Mouse (Mus musculus): ENCODE data around the gene Rfx3.
A peak's percentile ranks its signal among the peaks of the same experiment; 100 is the strongest.

Rfx3 gene

GRCm38 (mm10) chr19:27905976-27906375 lies 105.0 kb downstream of the Rfx3 start:
- no peak for DNase-seq (ENCODE audit: low spot score in 2 of 2)

- no peak for DNase-seq (ENCODE audit: low spot score in 2 of 2)
Measured at GRCm38 (mm10) chr19:27905172-27905571, 105.8 kb downstream of the Rfx3 start.

GRCm38 (mm10) chr19:27904655-27905054 lies 106.3 kb downstream of the Rfx3 start:
- peak in 1 of 2 experiments; percentile 54 for DNase-seq (ENCODE audit: low spot score in 2 of 2)

- DNase-seq (ENCODE audit: low spot score in 2 of 2) = no peak
Measured at GRCm38 (mm10) chr19:27904209-27904608, 106.8 kb downstream of the Rfx3 start.

GRCm38 (mm10) chr19:27902601-27903000 lies 108.4 kb downstream of the Rfx3 start:
- no peak for DNase-seq (ENCODE audit: low spot score in 2 of 2)

- no peak for DNase-seq (ENCODE audit: low spot score in 2 of 2)
Measured at GRCm38 (mm10) chr19:27901693-27902092, 109.3 kb downstream of the Rfx3 start.

- no peak for DNase-seq (ENCODE audit: low spot score in 2 of 2)
Measured at GRCm38 (mm10) chr19:27884520-27884919, 126.4 kb downstream of the Rfx3 start.

GRCm38 (mm10) chr19:27877429-27877828 lies 133.5 kb downstream of the Rfx3 start:
- no peak for DNase-seq (ENCODE audit: low spot score in 2 of 2)

GRCm38 (mm10) chr19:27870794-27871193 lies 140.2 kb downstream of the Rfx3 start:
- DNase-seq (ENCODE audit: low spot score in 2 of 2) = no peak

- no peak for DNase-seq (ENCODE audit: low spot score in 2 of 2)
Measured at GRCm38 (mm10) chr19:27859641-27860040, 151.3 kb downstream of the Rfx3 start.

GRCm38 (mm10) chr19:27848946-27849345 lies 162.0 kb downstream of the Rfx3 start:
- DNase-seq (ENCODE audit: low spot score in 2 of 2) = no peak

- no peak for DNase-seq (ENCODE audit: low spot score in 2 of 2)
Measured at GRCm38 (mm10) chr19:27847055-27847454, 163.9 kb downstream of the Rfx3 start.

- DNase-seq (ENCODE audit: low spot score in 2 of 2) = no peak
Measured at GRCm38 (mm10) chr19:27838635-27839034, 172.3 kb downstream of the Rfx3 start.

GRCm38 (mm10) chr19:27838041-27838440 lies 172.9 kb downstream of the Rfx3 start:
- DNase-seq (ENCODE audit: low spot score in 2 of 2) = no peak

- DNase-seq (ENCODE audit: low spot score in 2 of 2) = no peak
Measured at GRCm38 (mm10) chr19:27832448-27832847, 178.5 kb downstream of the Rfx3 start.

GRCm38 (mm10) chr19:27828316-27828715 lies 182.7 kb downstream of the Rfx3 start:
- DNase-seq (ENCODE audit: low spot score in 2 of 2) = no peak

GRCm38 (mm10) chr19:27817661-27818060 lies 193.3 kb downstream of the Rfx3 start:
- DNase-seq (ENCODE audit: low spot score in 2 of 2) = no peak

- DNase-seq (ENCODE audit: low spot score in 2 of 2) = no peak
Measured at GRCm38 (mm10) chr19:27780030-27780429, 230.9 kb downstream of the Rfx3 start.

- no peak for DNase-seq (ENCODE audit: low spot score in 2 of 2)
Measured at GRCm38 (mm10) chr19:27770716-27771265, 240.2 kb downstream of the Rfx3 start.

- no peak for DNase-seq (ENCODE audit: low spot score in 2 of 2)
Measured at GRCm38 (mm10) chr19:27768444-27768843, 242.5 kb downstream of the Rfx3 start.

- no peak for DNase-seq (ENCODE audit: low spot score in 2 of 2)
Measured at GRCm38 (mm10) chr19:27760309-27760708, 250.7 kb downstream of the Rfx3 start.

GRCm38 (mm10) chr19:27759347-27759746 lies 251.6 kb downstream of the Rfx3 start:
- no peak for DNase-seq (ENCODE audit: low spot score in 2 of 2)

- no peak for DNase-seq (ENCODE audit: low spot score in 2 of 2)
Measured at GRCm38 (mm10) chr19:27747301-27747700, 263.7 kb downstream of the Rfx3 start.

GRCm38 (mm10) chr19:27738908-27739307 lies 272.1 kb downstream of the Rfx3 start:
- DNase-seq (ENCODE audit: low spot score in 2 of 2) = no peak

All from right cerebral cortex, postnatal 10 days (tissue).